Mouse (Mus musculus) ES-E14 (cell line): ENCODE measurements around the gene Itm2b. TPM values are rescaled to one million over a fixed set of nuclear protein-coding genes. Genes with fewer than 3 reads are reported as not detected.

Source experiments
- DNase-seq: peaks from one replicate; pipeline ENCODE4 v3.0.0-alpha.2; 2013; ENCODE audit warnings: low read depth, low spot score
- H3K27ac ChIP-seq: 2 replicates; pipeline ENCODE4 v1.5.1; 2012; ENCODE audit warnings: low read depth, mild to moderate bottlenecking, low read length, moderate library complexity, mixed read lengths; ENCODE audit not compliant: poor library complexity, insufficient read depth, severe bottlenecking
- H3K36me3 ChIP-seq: 2 replicates; pipeline ENCODE4 v1.6.1; 2012; ENCODE audit warnings: mild to moderate bottlenecking, low read length, moderate library complexity, mixed read lengths; ENCODE audit not compliant: control insufficient read depth, poor library complexity, insufficient read depth, severe bottlenecking
- H3K4me1 ChIP-seq, 2 experiments: fragments of 150-350 bp in 1 of 2; sonication (generic) in 1 of 2; 2 replicates each; pipeline ENCODE4 v1.6.1; 2012; ENCODE audit warnings: low read length in 2 of 2, mild to moderate bottlenecking in 1 of 2, mixed read lengths in 1 of 2; ENCODE audit not compliant: control insufficient read depth in 2 of 2, insufficient read depth in 2 of 2, poor library complexity in 1 of 2
- H3K4me3 ChIP-seq, 2 experiments: fragments of 150-350 bp in 1 of 2; sonication (generic) in 1 of 2; 2 replicates each; pipeline ENCODE4 v1.5.1; 2012; ENCODE audit warnings: low read length in 2 of 2, low read depth in 1 of 2, mild to moderate bottlenecking in 1 of 2, mixed read lengths in 1 of 2; ENCODE audit not compliant: insufficient read depth in 1 of 2, poor library complexity in 1 of 2, severe bottlenecking in 1 of 2
- H3K9ac ChIP-seq: 2 replicates; pipeline ENCODE4 v1.6.1; 2012; ENCODE audit warnings: low read depth, mild to moderate bottlenecking, low read length, mixed read lengths; ENCODE audit not compliant: poor library complexity, insufficient read depth, severe bottlenecking
- H3K9me3 ChIP-seq: fragments of 150-350 bp; sonication (generic); 2 replicates; pipeline ENCODE4 v1.6.1; 2012; ENCODE audit warnings: low read depth, mild to moderate bottlenecking, low read length; ENCODE audit not compliant: control insufficient read depth, insufficient read depth
- CHD2 ChIP-seq: IDR thresholded peaks from 2 replicates; pipeline ENCODE4 v1.6.1; 2014; ENCODE audit warnings: mild to moderate bottlenecking, low read depth, low read length, inconsistent platforms
- HCFC1 ChIP-seq: IDR thresholded peaks from 2 replicates; pipeline ENCODE4 v1.6.1; 2012; ENCODE audit warnings: low read length, inconsistent platforms, borderline replicate concordance; ENCODE audit not compliant: insufficient read depth
- MAFK ChIP-seq: IDR thresholded peaks from 2 replicates; pipeline ENCODE4 v1.6.1; 2014; ENCODE audit warnings: mild to moderate bottlenecking, low read depth, low read length, inconsistent platforms; ENCODE audit not compliant: insufficient read depth
- ZC3H11A ChIP-seq: IDR thresholded peaks from 2 replicates; pipeline ENCODE4 v1.6.1; 2012; ENCODE audit warnings: low read depth, mild to moderate bottlenecking, inconsistent platforms, low read length, borderline replicate concordance
- ZNF384 ChIP-seq: IDR thresholded peaks from 2 replicates; pipeline ENCODE4 v1.6.1; 2012; ENCODE audit warnings: low read depth, low read length, inconsistent platforms
- in situ Hi-C, 2 experiments: fragments of 600-800 bp; cut with MboI; formaldehyde crosslinking; loops; one replicate each; pipeline ENCODE4 v1.15.1; 2025; ENCODE audit warnings: low sequenced_read_pairs in 2 of 2, inconsistent platforms in 1 of 2; ENCODE audit not compliant: unreplicated experiment in 2 of 2
- total RNA-seq: library from RNA; depleted of rRNA; stranded (reverse); fragments of 300-350 nt; gene quantifications from 2 replicates; pipeline ENCODE4 v1.2.3, GENCODE M21; 2012

The Itm2b gene
- total RNA-seq, 1 experiment = 97.7 TPM

DNA sequence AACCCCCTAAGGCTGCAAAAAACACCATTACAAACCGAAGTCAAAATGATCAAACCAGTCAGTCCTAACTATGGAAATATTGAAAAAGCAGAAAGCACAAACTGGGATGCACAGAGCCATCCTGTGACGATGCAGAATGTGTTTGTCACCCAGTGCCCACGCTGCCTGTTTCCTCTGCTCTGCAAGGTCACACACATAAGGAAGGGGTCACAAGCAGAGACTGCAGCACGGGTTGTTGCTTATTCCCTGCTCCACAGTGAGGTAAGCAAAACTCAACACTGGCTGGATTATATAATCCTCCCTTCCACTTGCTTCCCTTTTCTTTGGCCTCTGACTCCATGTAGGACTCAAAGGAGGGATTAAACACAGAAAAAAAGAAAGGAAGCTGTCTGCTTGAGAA is 3.5 kb downstream of the Itm2b start:
- no peak for TF ChIP-seq CHD2
- TF ChIP-seq ZC3H11A = no peak
- no peak for TF ChIP-seq HCFC1
- no peak for TF ChIP-seq ZNF384
- TF ChIP-seq MAFK = no peak
- no peak for DNase-seq
- H3K27ac ChIP-seq = no peak overlapping the region
- no peaks in the 10 kb centered on the region for H3K9me3 ChIP-seq
- H3K4me3 ChIP-seq = no peak overlapping the region
- H3K36me3 ChIP-seq = 0 out of 2 replicates have a peak, but pooled peaks cover 2% of the 10 kb centered on the region
- H3K9ac ChIP-seq = no peak overlapping the region
- in situ Hi-C loops = no loop called here
- peaks cover 9 to 13% of the 10 kb centered on the region in 2 experiments; a peak in 3 of 4 replicates for H3K4me1 ChIP-seq

DNA sequence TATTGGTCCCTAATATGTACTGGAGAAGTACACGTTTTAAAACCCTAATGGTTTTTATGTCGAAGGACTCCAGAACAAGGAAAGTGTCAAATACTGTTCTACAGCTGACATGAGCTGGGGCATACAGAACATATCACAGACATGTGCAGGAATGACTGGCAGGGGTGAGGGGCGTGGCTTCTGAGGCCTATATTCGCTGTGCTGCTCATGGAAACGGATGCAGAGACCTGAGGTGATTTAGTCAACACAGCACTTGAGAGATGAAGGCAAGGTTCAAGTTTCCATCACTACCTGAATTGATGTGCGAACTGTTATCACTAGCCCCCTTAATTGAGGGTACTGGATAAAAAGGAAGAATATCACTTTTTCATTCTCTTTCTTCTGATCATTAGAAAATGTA is 7.3 kb downstream of the Itm2b start:
- DNase-seq = no peak
- no peak overlapping the region for H3K4me3 ChIP-seq
- in situ Hi-C loops = no loop called here
- peaks cover 2% of the 10 kb centered on the region; the same call in 1 of the 2 replicates for H3K36me3 ChIP-seq
- TF ChIP-seq MAFK (no peak), ZC3H11A (no peak), HCFC1 (no peak), CHD2 (no peak), ZNF384 (no peak)
- H3K27ac ChIP-seq = no peak overlapping the region
- peaks cover 2 to 5% of the 10 kb centered on the region in 2 experiments; a peak in 1 of 4 replicates for H3K4me1 ChIP-seq
- no peaks in the 10 kb centered on the region for H3K9me3 ChIP-seq
- H3K9ac ChIP-seq = no peak overlapping the region

DNA sequence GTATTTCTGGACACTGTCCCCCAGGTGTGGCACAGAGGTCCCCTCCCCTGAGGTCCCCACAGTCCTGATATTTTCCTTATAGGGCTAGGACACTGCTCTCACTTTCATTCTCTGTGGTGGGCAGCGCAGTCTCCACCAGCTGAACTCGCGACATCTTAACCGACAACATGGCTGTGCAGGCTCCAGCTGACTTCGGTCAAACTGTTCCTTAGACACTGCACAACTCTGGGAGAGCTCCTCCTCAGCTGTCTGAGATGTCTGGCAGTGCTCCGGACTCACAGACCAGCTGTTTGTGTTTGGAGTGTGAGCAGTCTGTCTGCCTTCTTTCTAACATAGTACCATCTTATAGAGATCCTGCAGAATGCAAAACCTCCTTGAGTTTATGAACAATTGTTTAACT is 8.2 kb downstream of the Itm2b start:
- no peak overlapping the region for H3K27ac ChIP-seq
- no peak for TF ChIP-seq HCFC1
- DNase-seq = no peak
- H3K36me3 ChIP-seq = no peaks in the 10 kb centered on the region; the same call in 1 of the 2 replicates
- no peaks in the 10 kb centered on the region for H3K9me3 ChIP-seq
- H3K4me1 ChIP-seq = peaks cover 2% of the 10 kb centered on the region in 2 experiments; a peak in 1 of 4 replicates
- H3K4me3 ChIP-seq = no peak overlapping the region
- no peak overlapping the region for H3K9ac ChIP-seq
- in situ Hi-C loops = no loop called here

DNA sequence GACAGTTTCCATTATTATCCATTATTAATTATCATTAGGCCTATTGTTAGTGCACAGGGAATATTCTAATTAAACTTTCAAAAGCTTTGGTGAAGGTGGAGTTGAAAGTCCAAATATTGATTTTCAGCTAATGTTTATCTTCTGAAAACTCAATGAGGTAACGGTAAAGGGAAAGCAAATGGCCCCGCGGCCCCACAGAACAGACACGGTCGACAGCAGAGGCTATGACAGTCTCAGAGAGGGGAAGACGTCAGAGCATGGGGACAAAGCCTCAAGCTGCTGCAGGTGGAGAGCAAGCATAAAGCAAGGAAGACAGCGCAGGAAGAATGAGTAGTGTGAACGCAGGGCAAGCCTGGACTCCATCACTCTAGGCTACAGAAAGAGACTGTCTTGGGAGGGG is 9.2 kb downstream of the Itm2b start:
- DNase-seq = no peak
- no peaks in the 10 kb centered on the region for H3K4me1 ChIP-seq
- H3K4me3 ChIP-seq = no peak overlapping the region
- H3K27ac ChIP-seq = no peak overlapping the region
- in situ Hi-C loops = no loop called here
- no peak for TF ChIP-seq MAFK
- no peak for TF ChIP-seq ZNF384
- no peak for TF ChIP-seq HCFC1
- TF ChIP-seq CHD2 = no peak
- TF ChIP-seq ZC3H11A = no peak
- H3K9me3 ChIP-seq = no peaks in the 10 kb centered on the region
- no peaks in the 10 kb centered on the region; the same call in 1 of the 2 replicates for H3K36me3 ChIP-seq
- no peak overlapping the region for H3K9ac ChIP-seq

DNA sequence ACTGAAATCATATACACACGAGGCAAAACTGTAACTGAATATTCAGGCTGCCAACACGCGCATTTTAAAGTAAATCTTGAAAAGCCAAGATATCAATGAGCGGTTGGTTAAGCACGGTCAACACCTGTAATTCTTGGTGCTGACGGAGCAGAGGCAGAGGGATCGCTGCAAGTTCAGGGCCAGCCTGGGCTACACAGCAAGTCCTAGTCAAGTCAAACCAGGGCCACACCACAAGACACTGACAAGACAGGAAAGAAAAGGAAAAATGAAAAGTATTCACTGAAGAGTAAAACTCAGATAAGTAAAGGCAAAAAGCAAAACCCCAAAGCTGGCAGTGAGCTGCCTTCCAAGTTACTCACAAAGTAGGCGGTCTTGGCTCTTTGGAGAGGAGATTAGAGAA is 9.6 kb downstream of the Itm2b start:
- Histone ChIP-seq H3K36me3 (no peaks in the 10 kb centered on the region; the same call in 1 of the 2 replicates), H3K4me1 (no peaks in the 10 kb centered on the region), H3K9me3 (no peaks in the 10 kb centered on the region), H3K4me3 (no peak overlapping the region), H3K9ac (no peak overlapping the region), H3K27ac (no peak overlapping the region)
- no peak for TF ChIP-seq MAFK
- no peak for TF ChIP-seq CHD2
- no peak for TF ChIP-seq ZNF384
- TF ChIP-seq ZC3H11A = no peak
- no peak for TF ChIP-seq HCFC1
- in situ Hi-C loops = no loop called here
- DNase-seq = no peak
